Comparison of ENCODE assay signal across 9 mouse cellular contexts in the genomic region with DNA sequence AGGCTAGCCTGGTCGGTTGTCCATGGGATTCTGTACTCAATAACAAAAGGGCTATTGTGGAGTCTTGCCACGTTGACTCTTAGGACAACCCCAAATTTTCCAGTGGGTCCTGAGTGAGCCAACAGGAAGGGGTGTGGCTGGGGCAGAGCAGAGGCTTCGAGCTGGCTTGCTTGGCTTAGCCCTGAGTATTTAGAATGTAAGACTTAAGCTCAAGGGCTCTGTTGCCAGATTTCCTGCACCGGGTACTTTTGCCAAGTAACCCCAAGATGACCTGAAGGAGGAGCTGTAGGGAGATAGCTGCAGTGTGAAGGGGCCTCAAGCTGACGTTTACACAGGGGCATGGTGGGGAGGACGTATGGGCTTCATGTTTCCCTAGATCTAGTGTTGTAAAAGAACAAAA. TPM values are rescaled to one million over a fixed set of nuclear protein-coding genes. Genes with fewer than 3 reads are reported as not detected.
DNase-seq lines count a peak whose midpoint lies in the region; ATAC-seq and TF ChIP-seq lines count a peak whose summit lies in the region.
"Had no signal": no experiment of that assay in that cellular context is flagged by ENCODE, and none has a peak within 500 bp of the region (broad histone marks: within the 10 kb centered on the region; RNA-seq: fewer than 3 reads in every experiment).

No protein-coding gene starts in this region.

- peak overlapping the region; percentile 55 for H3K27ac ChIP-seq in heart, embryonic 11.5 days (ENCODE audit: low read depth, low read length)
- H3K27ac ChIP-seq in small intestine, adult 2 months (ENCODE audit: insufficient read depth, low read depth, low read length), result peak overlapping the region; percentile 71
- H3K27ac ChIP-seq: liver, embryonic 15.5 days had no signal

- no peaks in the 10 kb centered on the region for H3K9me3 ChIP-seq in heart, embryonic 11.5 days (replicated peaks; ENCODE audit: control insufficient read depth, low read length)
- H3K9me3 ChIP-seq: liver, embryonic 15.5 days had no signal

- H3K27me3 ChIP-seq in heart, embryonic 11.5 days (ENCODE audit: control insufficient read depth, insufficient read depth, low read length), result no peaks in the 10 kb centered on the region
- no peaks in the 10 kb centered on the region for H3K27me3 ChIP-seq in small intestine, adult 2 months (ENCODE audit: control insufficient read depth, insufficient read depth, low read length)

- ATAC-seq in heart, embryonic 11.5 days (replicated peaks; ENCODE audit: insufficient number of reproducible peaks, low FRiP score, low TSS enrichment), result no peak

- peak; percentile 50 for DNase-seq in kidney, adult 11 months
- no peak for DNase-seq in kidney, adult 18-20 months
- peak; percentile 45 for DNase-seq in kidney, postnatal 10 days
- DNase-seq in layer of hippocampus, adult 9-10 months (ENCODE audit: low spot score), result no peak
- DNase-seq in gastrocnemius, postnatal 14 days, result no peak
- DNase-seq in left cerebral cortex, postnatal 25 days (ENCODE audit: low spot score in 2 of 2), result no peak

- TF ChIP-seq POLR2A in small intestine, adult 2 months (IDR thresholded peaks at IDR 0.05; ENCODE audit: low read depth, low read length), result no peak

- H3K4me3 ChIP-seq in heart, embryonic 11.5 days (ENCODE audit: low read depth, low read length), result no peak overlapping the region
- no peak overlapping the region for H3K4me3 ChIP-seq in small intestine, adult 2 months (ENCODE audit: low read depth, low read length)
- H3K4me3 ChIP-seq: liver, embryonic 15.5 days had no signal

- H3K4me2 ChIP-seq in heart, embryonic 11.5 days, result no peak overlapping the region

- 32% methylated on average over 6 of the region's 6 CpGs for WGBS in heart, embryonic 11.5 days (ENCODE audit: insufficient replicate concordance)
- 20% methylated on average over 6 of the region's 6 CpGs for WGBS in small intestine, adult 2 months

- no peak overlapping the region for H3K9ac ChIP-seq in heart, embryonic 11.5 days (ENCODE audit: low read depth, low read length)
- H3K9ac ChIP-seq: liver, embryonic 15.5 days had no signal

- no peaks in the 10 kb centered on the region for H3K36me3 ChIP-seq in heart, embryonic 11.5 days (ENCODE audit: control insufficient read depth, insufficient read depth, low read length)
- H3K36me3 ChIP-seq in small intestine, adult 2 months (ENCODE audit: control insufficient read depth, insufficient read depth, low read length), result no peaks in the 10 kb centered on the region
- H3K36me3 ChIP-seq: liver, embryonic 15.5 days had no signal

- intact Hi-C loops in gastrocnemius, postnatal 14 days (cut with DNase I; ENCODE audit: low total_unique reads), result no loop called here
- intact Hi-C loops in left cerebral cortex, postnatal 25 days (cut with DNase I), result no loop called here

- TF ChIP-seq CTCF in small intestine, adult 2 months (IDR thresholded peaks at IDR 0.05; ENCODE audit: extremely low read depth, insufficient read length, insufficient replicate concordance, low read depth, low read length), result no peak

- peaks cover 11% of the 10 kb centered on the region; the same call in 1 of the 2 replicates for H3K4me1 ChIP-seq in heart, embryonic 11.5 days (ENCODE audit: control insufficient read depth, insufficient read depth, low read length)
- H3K4me1 ChIP-seq in small intestine, adult 2 months (ENCODE audit: control insufficient read depth, insufficient read depth, insufficient read length, low read length), result peaks cover 27% of the 10 kb centered on the region

RNA-seq across cellular contexts. Expression of a gene that starts 23.4 kb away (rescaled TPM):
- polyA plus RNA-seq in heart, embryonic 11.5 days (2014; fragmentation: Nextera tagmentation; extraction: Ambion mirVana), result 31.1 and 32.1 TPM in 2 replicates
- 26.9 and 40.6 TPM in 2 replicates for polyA plus RNA-seq in small intestine, adult 2 months (2012; rRNA removed)
- total RNA-seq in gastrocnemius, postnatal 14 days (2021), result 10 to 100 TPM; 12.4 to 13.0 TPM
- total RNA-seq in left cerebral cortex, postnatal 25 days (2021), result 10 to 100 TPM; 42.9 to 49.7 TPM

Comparison
In these comparisons a context has a peak if more than half of its experiments do, and no peak if none do; other contexts are left out.
1. DNase-seq: peak in kidney, adult 11 months (single experiment) and kidney, postnatal 10 days (single experiment); none in kidney, adult 18-20 months (single experiment), layer of hippocampus, adult 9-10 months (single experiment), gastrocnemius, postnatal 14 days (single experiment) and left cerebral cortex, postnatal 25 days (0 of 2).